Mouse (Mus musculus): ENCODE results near the gene Terf2. TPM values are rescaled to one million over a fixed set of nuclear protein-coding genes. Genes with fewer than 3 reads are reported as not detected.
"Not testable (repeated sequence)": the region's sequence is repeated elsewhere in the genome, so short reads cannot be mapped to it uniquely, and the experiment has no call there.

The Terf2 gene
- polyA plus RNA-seq, 1 experiment from 2014 or later = 15.8 TPM

DNA sequence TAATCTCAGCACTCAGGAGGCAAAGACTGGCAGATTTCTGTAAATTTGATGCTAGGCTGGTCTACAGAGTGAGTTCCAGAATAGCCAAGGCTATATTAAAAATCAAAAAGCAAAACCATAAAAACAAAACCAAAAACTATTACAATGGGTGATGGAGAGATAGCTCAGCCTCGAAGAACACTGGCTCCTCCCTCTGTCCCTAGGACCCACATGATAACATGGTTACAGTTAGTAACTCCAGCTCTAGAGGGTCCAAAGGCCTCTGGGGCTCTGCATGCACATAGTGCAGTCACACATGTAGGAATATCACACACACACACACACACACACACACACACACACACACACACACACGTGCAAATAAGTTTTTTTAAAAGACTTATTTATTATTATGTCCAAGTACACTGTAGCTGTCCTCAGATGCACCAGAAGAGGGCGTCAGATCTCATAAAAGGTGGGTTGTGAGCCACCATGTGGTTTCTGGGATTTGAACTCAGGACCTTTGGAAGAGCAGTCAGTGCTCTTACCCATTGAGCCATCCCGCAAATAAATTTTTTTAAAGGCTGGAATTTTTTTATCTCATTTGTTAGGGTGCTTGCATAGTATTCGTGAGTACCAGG, 13.6 kb upstream of the Terf2 start:
- Histone ChIP-seq H3K4me2 (replicated peaks; ENCODE audit: low read depth, low read length) (no peak overlapping the region), H3K9me3 (ENCODE audit: control insufficient read depth, low read depth, low read length) (no peaks in the 10 kb centered on the region), H3K4me3 (ENCODE audit: low read depth, low read length) (no peak overlapping the region), H3K27ac (ENCODE audit: low read length) (no peak overlapping the region), H3K36me3 (ENCODE audit: control insufficient read depth, insufficient read depth, low read length) (no peaks in the 10 kb centered on the region), H3K4me1 (ENCODE audit: control insufficient read depth, insufficient read depth, low read length) (0 out of 2 replicates have a peak, but pooled peaks cover 8% of the 10 kb centered on the region), H3K9ac (replicated peaks; ENCODE audit: low read depth, low read length) (no peak overlapping the region), H3K27me3 (ENCODE audit: control insufficient read depth, insufficient read depth, low read length) (no peaks in the 10 kb centered on the region)
- ATAC-seq (ENCODE audit: insufficient number of reproducible peaks, insufficient read depth, low FRiP score, low read depth) = no peak
- WGBS = 82% methylated on average over 5 of the region's 5 CpGs

DNA sequence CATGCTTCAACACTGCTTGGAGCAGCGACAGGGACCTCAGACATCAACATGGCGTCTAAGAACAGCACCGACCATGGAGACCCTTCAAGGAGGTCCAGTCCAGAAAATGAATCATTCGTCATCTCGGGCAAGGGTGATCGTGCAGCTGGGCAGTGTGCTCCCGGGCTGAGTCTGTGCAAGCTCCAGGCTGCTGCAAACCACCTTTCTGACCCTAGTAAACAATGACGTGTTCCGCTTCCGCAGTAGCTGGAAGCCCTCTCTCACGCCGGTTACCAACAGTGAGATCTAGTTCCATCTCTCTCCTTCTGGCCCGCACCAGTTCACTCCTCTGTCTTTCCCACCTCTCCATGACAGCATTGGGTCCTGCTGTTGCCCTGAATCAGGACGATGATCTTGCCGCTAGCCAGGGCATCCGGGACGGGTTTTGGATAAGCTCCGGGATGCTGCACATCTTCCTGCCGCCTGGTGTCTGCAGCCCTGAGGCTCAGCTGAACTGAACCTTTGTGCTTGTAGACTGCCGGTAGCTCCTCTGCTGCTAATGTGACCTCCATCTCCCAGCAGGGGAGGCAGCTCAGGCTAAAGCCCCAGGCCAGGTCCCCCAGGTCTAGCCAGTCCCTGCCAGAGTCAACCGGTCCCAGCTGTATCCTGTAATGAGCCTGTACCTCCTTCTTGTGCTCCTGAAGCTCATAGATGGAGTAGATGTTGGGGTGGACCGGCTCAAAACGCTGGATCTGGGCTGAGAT, 12.8 kb upstream of the Terf2 start:
- Histone ChIP-seq H3K27ac (ENCODE audit: low read length) (no peak overlapping the region), H3K4me2 (replicated peaks; ENCODE audit: low read depth, low read length) (peak overlapping the region; percentile 31), H3K27me3 (ENCODE audit: control insufficient read depth, insufficient read depth, low read length) (no peaks in the 10 kb centered on the region), H3K4me3 (ENCODE audit: low read depth, low read length) (peak overlapping the region; percentile 7), H3K4me1 (ENCODE audit: control insufficient read depth, insufficient read depth, low read length) (0 out of 2 replicates have a peak, but pooled peaks cover under 1% of the 10 kb centered on the region), H3K9me3 (ENCODE audit: control insufficient read depth, low read depth, low read length) (no peaks in the 10 kb centered on the region), H3K9ac (replicated peaks; ENCODE audit: low read depth, low read length) (no peak overlapping the region), H3K36me3 (ENCODE audit: control insufficient read depth, insufficient read depth, low read length) (no peaks in the 10 kb centered on the region)
- whole genome bisulfite sequencing = 46% methylated on average over 23 of the region's 23 CpGs
- ATAC-seq (ENCODE audit: insufficient number of reproducible peaks, insufficient read depth, low FRiP score, low read depth) = peak; percentile 37; the same call in 1 of the 2 replicates

DNA sequence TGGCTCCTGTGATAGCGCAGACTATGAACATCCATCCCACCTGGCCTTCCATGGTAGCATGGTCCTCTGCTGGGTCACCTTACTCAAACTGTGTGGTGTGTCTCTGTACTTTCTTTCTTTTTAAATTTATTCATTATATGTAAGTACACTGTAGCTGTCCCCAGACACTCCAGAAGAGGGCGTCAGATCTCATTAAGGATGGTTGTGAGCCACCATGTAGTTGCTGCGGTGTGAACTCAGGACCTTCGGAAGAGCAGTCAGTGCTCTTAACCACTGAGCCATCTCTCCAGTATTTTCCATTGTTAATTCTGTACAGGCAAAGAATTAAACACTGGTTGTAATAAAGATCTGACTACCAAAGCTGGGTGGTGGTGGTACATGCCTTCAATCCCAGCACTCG, 11.7 kb upstream of the Terf2 start:
- not testable (repeated sequence) for H3K9ac ChIP-seq (replicated peaks; ENCODE audit: low read depth, low read length); H3K9me3 ChIP-seq (ENCODE audit: control insufficient read depth, low read depth, low read length); H3K4me2 ChIP-seq (replicated peaks; ENCODE audit: low read depth, low read length); H3K4me3 ChIP-seq (ENCODE audit: low read depth, low read length); H3K4me1 ChIP-seq (ENCODE audit: control insufficient read depth, insufficient read depth, low read length); H3K27ac ChIP-seq (ENCODE audit: low read length); H3K36me3 ChIP-seq (ENCODE audit: control insufficient read depth, insufficient read depth, low read length); H3K27me3 ChIP-seq (ENCODE audit: control insufficient read depth, insufficient read depth, low read length); ATAC-seq (ENCODE audit: insufficient number of reproducible peaks, insufficient read depth, low FRiP score, low read depth)
- 93% methylated on average over 5 of the region's 5 CpGs for WGBS

DNA sequence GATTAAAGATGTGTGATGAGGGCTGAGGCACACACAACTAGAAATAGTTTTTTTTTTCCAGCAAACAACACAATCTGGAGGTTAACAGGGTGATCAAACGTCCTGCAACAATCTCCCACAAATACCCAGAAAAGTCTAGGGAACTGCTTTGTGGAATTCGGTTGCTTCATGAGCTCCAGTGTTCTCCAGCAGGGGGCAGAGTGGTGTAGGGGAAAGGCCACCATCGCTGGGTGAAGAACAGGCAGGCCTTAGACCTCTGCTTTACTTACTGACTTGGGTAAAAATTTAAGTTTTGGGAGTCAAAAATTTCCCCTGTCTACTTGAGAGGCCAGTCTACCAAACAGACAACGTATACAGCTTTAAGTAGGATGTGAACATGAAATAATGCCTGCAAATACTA, 8.2 kb upstream of the Terf2 start:
- WGBS = 6% methylated on average over 4 of the region's 4 CpGs

DNA sequence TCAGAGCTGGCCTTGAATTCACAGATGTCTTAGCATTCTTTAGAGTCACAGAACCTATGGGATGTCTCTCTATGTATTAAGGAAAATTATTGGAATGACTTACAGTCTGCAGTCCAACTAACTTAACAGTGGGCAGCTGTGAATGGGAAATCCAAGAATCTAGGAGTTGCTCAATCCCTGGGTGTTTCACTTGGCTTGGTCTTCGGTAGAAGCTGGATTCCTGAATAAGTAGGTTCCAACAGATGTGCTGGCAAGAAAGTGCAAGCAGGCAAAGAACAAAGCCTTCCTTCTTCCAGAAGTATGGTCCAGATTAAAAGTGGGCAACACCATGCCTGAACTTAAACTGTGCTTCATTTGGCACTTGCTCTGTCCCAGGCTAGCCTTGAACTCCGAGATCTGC, 4.3 kb upstream of the Terf2 start:
- no peak overlapping the region for H3K4me3 ChIP-seq (ENCODE audit: low read depth, low read length)
- H3K36me3 ChIP-seq (ENCODE audit: control insufficient read depth, insufficient read depth, low read length) = no peaks in the 10 kb centered on the region

More for the DNA sequence above, 8.2 kb upstream of the Terf2 start:
- no peaks in the 10 kb centered on the region for H3K4me1 ChIP-seq (ENCODE audit: control insufficient read depth, insufficient read depth, low read length)
- H3K4me3 ChIP-seq (ENCODE audit: low read depth, low read length) = no peak overlapping the region
- no peaks in the 10 kb centered on the region for H3K27me3 ChIP-seq (ENCODE audit: control insufficient read depth, insufficient read depth, low read length)
- no peaks in the 10 kb centered on the region for H3K9me3 ChIP-seq (ENCODE audit: control insufficient read depth, low read depth, low read length)
- no peak overlapping the region for H3K27ac ChIP-seq (ENCODE audit: low read length)
- no peak overlapping the region for H3K4me2 ChIP-seq (replicated peaks; ENCODE audit: low read depth, low read length)
- no peak overlapping the region for H3K9ac ChIP-seq (replicated peaks; ENCODE audit: low read depth, low read length)
- H3K36me3 ChIP-seq (ENCODE audit: control insufficient read depth, insufficient read depth, low read length) = no peaks in the 10 kb centered on the region
- no peak for ATAC-seq (ENCODE audit: insufficient number of reproducible peaks, insufficient read depth, low FRiP score, low read depth)

DNA sequence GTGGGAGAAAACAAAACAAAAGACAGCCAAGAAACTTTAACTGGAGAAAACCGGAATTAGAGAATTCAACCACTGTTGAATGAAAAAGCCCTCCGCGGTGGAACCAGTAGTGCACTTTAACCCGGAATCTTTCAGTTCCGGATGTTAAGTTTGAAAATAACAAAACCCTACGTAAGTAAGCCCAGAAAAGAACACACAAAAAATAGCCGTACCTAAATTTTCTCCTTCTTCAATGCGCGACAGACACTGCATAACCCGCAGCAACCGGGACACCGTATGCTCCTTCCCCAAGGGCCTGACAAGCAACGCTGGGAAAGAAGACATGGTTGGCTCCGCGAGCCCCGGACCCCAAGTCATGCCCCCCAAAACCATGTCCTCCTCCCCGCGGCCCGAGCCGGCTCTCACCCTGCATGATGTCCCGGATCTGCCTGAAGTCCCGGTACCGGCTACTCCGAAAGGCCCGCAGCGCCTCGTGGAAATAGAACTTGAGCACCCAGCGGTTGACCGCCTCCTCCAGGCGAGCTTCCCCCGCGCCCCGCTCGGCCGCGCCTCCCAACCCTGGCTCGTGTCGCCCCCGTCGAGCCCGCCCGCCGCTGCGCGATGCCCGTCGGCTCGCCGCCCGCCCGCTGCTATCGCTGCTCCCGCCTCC, 506 bp downstream of the Terf2 start:
- peak; percentile 72 for ATAC-seq (ENCODE audit: insufficient number of reproducible peaks, insufficient read depth, low FRiP score, low read depth)
- Histone ChIP-seq H3K36me3 (ENCODE audit: control insufficient read depth, insufficient read depth, low read length) (peaks cover 23% of the 10 kb centered on the region), H3K27ac (ENCODE audit: low read length) (peak overlapping the region; percentile 89), H3K4me1 (ENCODE audit: control insufficient read depth, insufficient read depth, low read length) (0 out of 2 replicates have a peak, but pooled peaks cover 2% of the 10 kb centered on the region), H3K4me3 (ENCODE audit: low read depth, low read length) (peak overlapping the region; percentile 85), H3K9ac (replicated peaks; ENCODE audit: low read depth, low read length) (peak overlapping the region; percentile 79), H3K27me3 (ENCODE audit: control insufficient read depth, insufficient read depth, low read length) (no peaks in the 10 kb centered on the region), H3K4me2 (replicated peaks; ENCODE audit: low read depth, low read length) (peak overlapping the region; percentile 52), H3K9me3 (ENCODE audit: control insufficient read depth, low read depth, low read length) (no peaks in the 10 kb centered on the region)
- WGBS = 1% methylated on average over 42 of the region's 53 CpGs

More for the DNA sequence above, 4.3 kb upstream of the Terf2 start:
- H3K9ac ChIP-seq (replicated peaks; ENCODE audit: low read depth, low read length) = no peak overlapping the region
- H3K4me2 ChIP-seq (replicated peaks; ENCODE audit: low read depth, low read length) = no peak overlapping the region
- no peak overlapping the region for H3K27ac ChIP-seq (ENCODE audit: low read length)
- H3K4me1 ChIP-seq (ENCODE audit: control insufficient read depth, insufficient read depth, low read length) = 0 out of 2 replicates have a peak, but pooled peaks cover 2% of the 10 kb centered on the region
- H3K27me3 ChIP-seq (ENCODE audit: control insufficient read depth, insufficient read depth, low read length) = no peaks in the 10 kb centered on the region
- no peak for ATAC-seq (ENCODE audit: insufficient number of reproducible peaks, insufficient read depth, low FRiP score, low read depth)
- WGBS = 77% methylated on average over 2 of the region's 2 CpGs
- H3K9me3 ChIP-seq (ENCODE audit: control insufficient read depth, low read depth, low read length) = no peaks in the 10 kb centered on the region

DNA sequence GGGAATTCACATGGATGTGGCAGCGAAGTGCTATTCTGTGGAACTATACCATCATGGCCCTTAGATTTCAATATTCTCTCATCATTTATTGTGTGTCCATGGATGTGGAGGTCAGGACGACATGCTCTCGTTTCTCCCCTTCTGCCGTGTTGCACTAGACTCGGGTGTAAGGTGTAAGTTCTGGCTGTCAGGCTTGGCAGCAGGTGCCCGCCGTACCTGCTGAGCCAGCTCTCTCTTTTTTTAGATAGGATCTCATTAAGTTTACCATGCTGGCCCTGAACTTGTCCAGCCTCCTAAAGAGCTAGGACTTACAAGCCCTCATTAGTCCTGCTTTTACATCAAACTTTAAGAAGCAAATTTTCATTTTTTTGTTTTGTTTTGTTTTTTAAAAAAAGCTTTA, 5.8 kb downstream of the Terf2 start:
- 95% methylated on average over 7 of the region's 7 CpGs for WGBS
- H3K36me3 ChIP-seq (ENCODE audit: control insufficient read depth, insufficient read depth, low read length) = peaks cover 43% of the 10 kb centered on the region

DNA sequence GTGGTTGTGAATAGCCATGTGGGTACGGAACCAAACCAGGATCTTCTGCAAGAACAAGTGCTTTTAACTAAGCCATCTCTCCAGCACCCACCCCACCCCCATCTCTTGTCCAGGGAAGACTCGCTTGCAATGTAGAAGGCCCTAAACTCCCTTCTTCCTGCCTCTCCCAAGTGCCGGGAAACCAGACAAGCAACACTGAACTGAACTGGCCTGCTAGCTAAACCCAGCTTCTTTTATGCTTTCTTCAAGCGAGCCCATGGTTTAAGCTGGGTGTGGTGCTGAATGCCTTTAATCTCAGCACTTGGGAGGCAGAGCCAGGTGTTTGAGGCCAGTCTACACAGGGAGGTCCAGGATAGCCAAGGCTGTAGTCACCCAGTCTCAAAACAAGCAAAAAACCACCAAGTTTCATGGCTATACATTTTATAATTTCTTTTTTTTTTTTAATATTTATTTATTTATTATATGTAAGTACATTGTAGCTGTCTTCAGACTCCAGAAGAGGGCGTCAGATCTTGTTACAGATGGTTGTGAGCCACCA, 7.8 kb downstream of the Terf2 start:
- 89% methylated on average over 5 of the region's 5 CpGs for WGBS
- ATAC-seq (ENCODE audit: insufficient number of reproducible peaks, insufficient read depth, low FRiP score, low read depth) = no peak
- Histone ChIP-seq H3K27ac (ENCODE audit: low read length) (no peak overlapping the region), H3K9me3 (ENCODE audit: control insufficient read depth, low read depth, low read length) (no peaks in the 10 kb centered on the region), H3K4me3 (ENCODE audit: low read depth, low read length) (no peak overlapping the region), H3K4me2 (replicated peaks; ENCODE audit: low read depth, low read length) (no peak overlapping the region), H3K9ac (replicated peaks; ENCODE audit: low read depth, low read length) (no peak overlapping the region), H3K27me3 (ENCODE audit: control insufficient read depth, insufficient read depth, low read length) (no peaks in the 10 kb centered on the region), H3K36me3 (ENCODE audit: control insufficient read depth, insufficient read depth, low read length) (peaks cover 40% of the 10 kb centered on the region), H3K4me1 (ENCODE audit: control insufficient read depth, insufficient read depth, low read length) (no peaks in the 10 kb centered on the region)

More for the DNA sequence above, 5.8 kb downstream of the Terf2 start:
- H3K9ac ChIP-seq (replicated peaks; ENCODE audit: low read depth, low read length) = no peak overlapping the region
- no peaks in the 10 kb centered on the region for H3K27me3 ChIP-seq (ENCODE audit: control insufficient read depth, insufficient read depth, low read length)
- H3K9me3 ChIP-seq (ENCODE audit: control insufficient read depth, low read depth, low read length) = no peaks in the 10 kb centered on the region
- ATAC-seq (ENCODE audit: insufficient number of reproducible peaks, insufficient read depth, low FRiP score, low read depth) = no peak
- no peak overlapping the region for H3K4me2 ChIP-seq (replicated peaks; ENCODE audit: low read depth, low read length)
- no peaks in the 10 kb centered on the region for H3K4me1 ChIP-seq (ENCODE audit: control insufficient read depth, insufficient read depth, low read length)
- no peak overlapping the region for H3K4me3 ChIP-seq (ENCODE audit: low read depth, low read length)
- no peak overlapping the region for H3K27ac ChIP-seq (ENCODE audit: low read length)
